Mouse (Mus musculus) midbrain, postnatal 0 days (tissue): ENCODE measurements at regions not wholly inside any gene's neighbourhood (a gene's known extent, or its start where the extent isn't known, plus 50 kb on each side); places are given as distances from the start of the nearest gene placed in this dataset.
A peak's percentile ranks its signal among the peaks of the same experiment; 100 is the strongest.

Experiments used
- ATAC-seq: fragments of 200-750 bp; cut with Nextera tagmentation; 2 replicates; pipeline ENCODE4 v1.8.0; 2017; ENCODE audit warnings: moderate number of reproducible peaks, mild to moderate bottlenecking, moderate TSS enrichment, moderate library complexity; ENCODE audit not compliant: low FRiP score
- DNase-seq: peaks from one replicate; pipeline ENCODE4 v3.0.0-alpha.2; 2015; ENCODE audit warnings: low spot score
- H3K27ac ChIP-seq: fragments of 300-500 bp; sonication (generic); 2 replicates; pipeline ENCODE4 v1.5.1; 2014; ENCODE audit warnings: low read depth, mild to moderate bottlenecking, low read length, mixed read lengths
- H3K27me3 ChIP-seq: fragments of 300-500 bp; sonication (generic); 2 replicates; pipeline ENCODE4 v1.6.1; 2014; ENCODE audit warnings: low read length, control low read depth, mixed read lengths; ENCODE audit not compliant: insufficient read depth
- H3K36me3 ChIP-seq: fragments of 300-500 bp; sonication (generic); 2 replicates; pipeline ENCODE4 v1.6.1; 2014; ENCODE audit warnings: low read length, control low read depth, mixed read lengths; ENCODE audit not compliant: insufficient read depth
- H3K4me1 ChIP-seq: fragments of 300-500 bp; sonication (generic); 2 replicates; pipeline ENCODE4 v1.6.1; 2014; ENCODE audit warnings: mild to moderate bottlenecking, control low read depth, antibody characterized with exemption, low read length, mixed read lengths; ENCODE audit not compliant: insufficient read depth
- H3K4me2 ChIP-seq: fragments of 300-500 bp; sonication (generic); 2 replicates; pipeline ENCODE4 v1.6.1; 2014; ENCODE audit warnings: low read depth, mild to moderate bottlenecking, low read length, mixed read lengths; ENCODE audit not compliant: poor library complexity, severe bottlenecking
- H3K4me3 ChIP-seq: fragments of 300-500 bp; sonication (generic); 2 replicates; pipeline ENCODE4 v1.5.1; 2014; ENCODE audit warnings: low read depth, mild to moderate bottlenecking, low read length, moderate library complexity
- H3K9ac ChIP-seq: fragments of 300-500 bp; sonication (generic); replicated peaks from 2 replicates; pipeline ENCODE4 v1.6.1; 2014; ENCODE audit warnings: mild to moderate bottlenecking, low read length, moderate library complexity, mixed read lengths; ENCODE audit not compliant: poor library complexity, severe bottlenecking
- H3K9me3 ChIP-seq: fragments of 300-500 bp; sonication (generic); 2 replicates; pipeline ENCODE4 v1.6.1; 2016; ENCODE audit warnings: low read length, control low read depth
- CTCF ChIP-seq: IDR thresholded peaks from 2 replicates; pipeline ENCODE4 v1.5.1; 2016; ENCODE audit warnings: antibody characterized with exemption, mild to moderate bottlenecking
- WGBS: fragments of 180-500 bp; shearing (Covaris S2); extraction: QIAGEN DNeasy Blood & Tissue Kit; methylation state at CpG from one replicate; pipeline ENCODE4 v1.1.7; 2014; 5-methylcytosine and 5-hydroxymethylcytosine counted together

GRCm38 (mm10) chr4:119044005-119044677, 64.4 kb upstream of the Slc2a1 start:
- no peaks in the 10 kb centered on the region for H3K27me3 ChIP-seq
- DNase-seq (no peak), ATAC-seq (no peak)
- H3K4me3 ChIP-seq, result no peak overlapping the region
- no peak for TF ChIP-seq CTCF
- no peak overlapping the region for H3K9ac ChIP-seq
- H3K4me2 ChIP-seq, result no peak overlapping the region
- H3K4me1 ChIP-seq, result no peaks in the 10 kb centered on the region
- 33% methylated on average over 19 of the region's 19 CpGs for WGBS
- no peaks in the 10 kb centered on the region for H3K9me3 ChIP-seq
- H3K36me3 ChIP-seq, result no peaks in the 10 kb centered on the region
- no peak overlapping the region for H3K27ac ChIP-seq

- Histone ChIP-seq H3K4me1 (no peaks in the 10 kb centered on the region), H3K9me3 (no peaks in the 10 kb centered on the region), H3K4me3 (no peak overlapping the region), H3K27me3 (no peaks in the 10 kb centered on the region), H3K27ac (no peak overlapping the region), H3K9ac (no peak overlapping the region), H3K4me2 (no peak overlapping the region), H3K36me3 (no peaks in the 10 kb centered on the region)
- 85% methylated on average over 13 of the region's 13 CpGs for WGBS
- ATAC-seq, result no peak
- TF ChIP-seq CTCF, result no peak
- peak; percentile 69 for DNase-seq
These were observed 63.7 kb upstream of the Slc2a1 start for GRCm38 (mm10) chr4:119044836-119045235.

GRCm38 (mm10) chr4:119050867-119051353, 57.6 kb upstream of the Slc2a1 start:
- Histone ChIP-seq H3K36me3 (no peaks in the 10 kb centered on the region), H3K4me3 (no peak overlapping the region), H3K27me3 (no peaks in the 10 kb centered on the region), H3K27ac (no peak overlapping the region), H3K9ac (no peak overlapping the region), H3K4me2 (no peak overlapping the region), H3K9me3 (no peaks in the 10 kb centered on the region), H3K4me1 (no peaks in the 10 kb centered on the region; the same call in 1 of the 2 replicates)
- DNase-seq (no peak), ATAC-seq (no peak)
- no peak for TF ChIP-seq CTCF
- 74% methylated on average over 2 of the region's 2 CpGs for WGBS

- Histone ChIP-seq H3K27me3 (no peaks in the 10 kb centered on the region), H3K9ac (no peak overlapping the region), H3K36me3 (no peaks in the 10 kb centered on the region), H3K27ac (no peak overlapping the region), H3K4me1 (no peaks in the 10 kb centered on the region; the same call in 1 of the 2 replicates), H3K4me3 (no peak overlapping the region), H3K4me2 (no peak overlapping the region), H3K9me3 (no peaks in the 10 kb centered on the region)
- WGBS, result 74% methylated on average over 3 of the region's 3 CpGs
- no peak for ATAC-seq
- no peak for DNase-seq
- no peak for TF ChIP-seq CTCF
These were observed 56.0 kb upstream of the Slc2a1 start for GRCm38 (mm10) chr4:119052537-119052936.

- no peak for TF ChIP-seq CTCF
- WGBS, result 92% methylated on average over 4 of the region's 4 CpGs
- no peaks in the 10 kb centered on the region for H3K9me3 ChIP-seq
- ATAC-seq (no peak), DNase-seq (no peak)
- no peaks in the 10 kb centered on the region for H3K27me3 ChIP-seq
- no peaks in the 10 kb centered on the region; the same call in 1 of the 2 replicates for H3K4me1 ChIP-seq
- no peak overlapping the region for H3K27ac ChIP-seq
- H3K4me3 ChIP-seq, result no peak overlapping the region
- no peaks in the 10 kb centered on the region for H3K36me3 ChIP-seq
- H3K4me2 ChIP-seq, result no peak overlapping the region
- no peak overlapping the region for H3K9ac ChIP-seq
These were observed 55.3 kb upstream of the Slc2a1 start for GRCm38 (mm10) chr4:119053241-119053640.

GRCm38 (mm10) chr4:119053680-119054079, 54.8 kb upstream of the Slc2a1 start:
- Histone ChIP-seq H3K27me3 (no peaks in the 10 kb centered on the region), H3K27ac (no peak overlapping the region), H3K4me1 (no peaks in the 10 kb centered on the region; the same call in 1 of the 2 replicates), H3K4me2 (no peak overlapping the region), H3K9me3 (no peaks in the 10 kb centered on the region), H3K4me3 (no peak overlapping the region), H3K36me3 (no peaks in the 10 kb centered on the region), H3K9ac (no peak overlapping the region)
- ATAC-seq, result no peak
- no peak for TF ChIP-seq CTCF
- DNase-seq, result no peak
- 94% methylated on average over 6 of the region's 6 CpGs for WGBS
